ENCODE assay signal across 16 mouse cellular contexts in genomic region chr15:10986477-10986876, GRCm38 (mm10). TPM values are rescaled to one million over a fixed set of nuclear protein-coding genes. Genes with fewer than 3 reads are reported as not detected.
"Had no signal": no experiment of that assay in that cellular context is flagged by ENCODE, and none has a peak within 500 bp of the region (broad histone marks: within the 10 kb centered on the region; RNA-seq: fewer than 3 reads in every experiment).

No protein-coding gene starts in this region.

RNA-seq across cellular contexts. Expression of gene Amacr, which starts 4.9 kb away (rescaled TPM):
- total RNA-seq: monocyte, adult 5-6 weeks had no signal

RNA-seq across cellular contexts. Expression of gene Slc45a2, which starts 14.0 kb away (rescaled TPM):
- total RNA-seq: layer of hippocampus, adult 2 months; layer of hippocampus, postnatal 25 days; left cerebral cortex, postnatal 25 days; monocyte, adult 5-6 weeks; neutrophil, adult 5-6 weeks had no signal
- polyA plus RNA-seq: inflammation-experienced regulatory T-cells, adult 6 months; kidney, embryonic 14.5 days; large intestine, adult 2 months; lung, embryonic 15.5 days; midbrain, embryonic 13.5 days; midbrain, embryonic 16.5 days; myocyte; neural tube, embryonic 13.5 days; stomach, postnatal 0 days had no signal

RNA-seq across cellular contexts. Expression of gene C1qtnf3, which starts 34.3 kb away (rescaled TPM):
- total RNA-seq: layer of hippocampus, adult 2 months; layer of hippocampus, postnatal 25 days; left cerebral cortex, adult 18-20 months; left cerebral cortex, postnatal 25 days; monocyte, adult 5-6 weeks; neutrophil, adult 5-6 weeks had no signal
- polyA plus RNA-seq: spleen, adult 2 months had no signal

RNA-seq across cellular contexts. Expression of gene Rxfp3, which starts 51.3 kb away (rescaled TPM):
- total RNA-seq: monocyte, adult 5-6 weeks; neutrophil, adult 5-6 weeks had no signal
- polyA plus RNA-seq: large intestine, adult 2 months; spleen, adult 2 months had no signal
